Mouse (Mus musculus) ES-E14 (cell line): ENCODE data around the gene Sstr2.

Source experiments
- CHD2 ChIP-seq: IDR thresholded peaks from 2 replicates; pipeline ENCODE4 v1.6.1; 2014; ENCODE audit warnings: mild to moderate bottlenecking, low read depth, low read length, inconsistent platforms
- HCFC1 ChIP-seq: IDR thresholded peaks from 2 replicates; pipeline ENCODE4 v1.6.1; 2012; ENCODE audit warnings: low read length, inconsistent platforms, borderline replicate concordance; ENCODE audit not compliant: insufficient read depth
- ZC3H11A ChIP-seq: IDR thresholded peaks from 2 replicates; pipeline ENCODE4 v1.6.1; 2012; ENCODE audit warnings: low read depth, mild to moderate bottlenecking, inconsistent platforms, low read length, borderline replicate concordance
- ZNF384 ChIP-seq: IDR thresholded peaks from 2 replicates; pipeline ENCODE4 v1.6.1; 2012; ENCODE audit warnings: low read depth, low read length, inconsistent platforms

DNA sequence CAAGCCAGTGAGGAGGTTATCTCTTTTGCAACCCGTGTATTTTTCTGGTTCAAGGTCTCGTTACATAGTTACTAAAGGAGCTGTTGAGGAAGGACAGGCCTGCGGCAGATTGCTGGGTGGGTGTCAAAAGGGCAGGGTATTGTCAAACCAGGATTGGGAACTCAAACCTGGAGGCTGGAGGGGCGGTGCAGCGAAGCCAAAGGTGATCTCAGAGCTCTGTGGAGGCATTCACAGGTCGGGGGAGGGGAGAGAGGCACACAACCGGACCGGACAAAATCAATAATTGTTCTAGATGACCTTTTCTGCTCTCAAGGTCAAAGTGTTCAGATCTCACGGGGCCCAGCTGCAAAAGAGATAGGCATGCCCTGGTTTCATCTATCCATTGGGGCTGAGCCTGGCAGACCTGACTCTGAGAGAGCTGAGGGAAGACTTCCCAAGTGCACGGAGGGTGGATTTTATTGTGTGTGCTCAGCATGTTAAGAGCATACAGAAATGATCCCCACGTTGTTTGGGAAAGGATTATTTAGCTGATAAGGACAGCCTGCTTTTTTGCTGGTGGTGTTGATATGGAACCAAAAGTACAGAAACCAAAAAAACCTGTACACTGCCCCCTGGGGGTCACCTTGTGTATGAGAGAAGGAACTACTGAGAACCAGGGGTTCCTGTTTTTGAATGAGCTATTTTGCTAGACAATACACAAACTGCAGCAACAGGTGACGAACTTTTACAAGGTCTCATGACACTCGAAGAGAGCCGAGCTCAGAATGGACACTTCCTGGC lies 1.8 kb upstream of the Sstr2 start:
- TF ChIP-seq ZNF384, result no peak
- no peak for TF ChIP-seq ZC3H11A
- no peak for TF ChIP-seq CHD2
- no peak for TF ChIP-seq HCFC1
